Comparison of ENCODE assay signal across 14 mouse cellular contexts in genomic region chr1:160408302-160408897, GRCm38 (mm10).
DNase-seq lines count a peak whose midpoint lies in the region; ATAC-seq and TF ChIP-seq lines count a peak whose summit lies in the region.
"Had no signal": no experiment of that assay in that cellular context is flagged by ENCODE, and none has a peak within 500 bp of the region (broad histone marks: within the 10 kb centered on the region; RNA-seq: fewer than 3 reads in every experiment).

No protein-coding gene starts in this region.

- ATAC-seq in limb, embryonic 12.5 days (ENCODE audit: insufficient number of reproducible peaks, insufficient read depth, low FRiP score, low TSS enrichment, low read depth) = peak; percentile 47; the same call in 1 of the 2 replicates
- ATAC-seq: midbrain, embryonic 15.5 days had no signal

- no peaks in the 10 kb centered on the region for H3K9me3 ChIP-seq in limb, embryonic 12.5 days
- no peaks in the 10 kb centered on the region for H3K9me3 ChIP-seq in forebrain, embryonic 10.5 days
- H3K9me3 ChIP-seq: heart, embryonic 15.5 days; hindbrain, embryonic 15.5 days; midbrain, embryonic 15.5 days; neural tube, embryonic 13.5 days had no signal

- 23% methylated on average over 4 of the region's 4 CpGs for WGBS in limb, embryonic 12.5 days
- WGBS in forebrain, embryonic 10.5 days = 77% methylated on average over 4 of the region's 4 CpGs

- H3K27ac ChIP-seq in layer of hippocampus, adult 2 months = no peak overlapping the region
- H3K27ac ChIP-seq in limb, embryonic 12.5 days = no peak overlapping the region
- no peak overlapping the region for H3K27ac ChIP-seq in forebrain, embryonic 10.5 days
- H3K27ac ChIP-seq: heart, embryonic 15.5 days; hindbrain, embryonic 15.5 days; midbrain, embryonic 15.5 days; neural tube, embryonic 13.5 days had no signal

- no peaks in the 10 kb centered on the region for H3K36me3 ChIP-seq in limb, embryonic 12.5 days
- H3K36me3 ChIP-seq in forebrain, embryonic 10.5 days (replicated peaks) = no peaks in the 10 kb centered on the region
- H3K36me3 ChIP-seq: heart, embryonic 15.5 days; hindbrain, embryonic 15.5 days; midbrain, embryonic 15.5 days; neural tube, embryonic 13.5 days had no signal

- H3K4me2 ChIP-seq in limb, embryonic 12.5 days = no peak overlapping the region
- H3K4me2 ChIP-seq: heart, embryonic 15.5 days; hindbrain, embryonic 15.5 days; midbrain, embryonic 15.5 days; neural tube, embryonic 13.5 days had no signal

- peak; percentile 51 for TF ChIP-seq CTCF in layer of hippocampus, adult 2 months (conservative IDR thresholded peaks at IDR 0.05)

- no peak for DNase-seq in layer of hippocampus, adult 2 months (ENCODE audit: low spot score in 2 of 2)
- no peak for DNase-seq in layer of hippocampus, adult 8-10 months (ENCODE audit: low spot score in 2 of 2)
- DNase-seq in A20 (ENCODE audit: low read depth, low spot score) = peak; percentile 31
- peak; percentile 36 for DNase-seq in adipocyte (ENCODE audit: low spot score)
- DNase-seq in forebrain, embryonic 10.5 days (ENCODE audit: extremely low spot score, low spot score) = no peak
- DNase-seq in c-Kit-positive CD71-positive TER-119-positive erythroid progenitor cells, embryonic 14.5 days (ENCODE audit: low spot score) = no peak
- no peak for DNase-seq in retina, embryonic 14.5 days (ENCODE audit: low spot score)
- DNase-seq: cerebellum, postnatal 36 days; right cerebral cortex, adult 18-20 months had no signal

- no peaks in the 10 kb centered on the region for H3K27me3 ChIP-seq in limb, embryonic 12.5 days
- H3K27me3 ChIP-seq in forebrain, embryonic 10.5 days (ENCODE audit: poor library complexity, severe bottlenecking) = no peaks in the 10 kb centered on the region
- H3K27me3 ChIP-seq: heart, embryonic 15.5 days; hindbrain, embryonic 15.5 days; midbrain, embryonic 15.5 days; neural tube, embryonic 13.5 days had no signal

- no peak overlapping the region for H3K4me3 ChIP-seq in layer of hippocampus, adult 2 months
- H3K4me3 ChIP-seq in limb, embryonic 12.5 days (replicated peaks) = no peak overlapping the region
- no peak overlapping the region for H3K4me3 ChIP-seq in forebrain, embryonic 10.5 days
- H3K4me3 ChIP-seq: heart, embryonic 15.5 days; hindbrain, embryonic 15.5 days; midbrain, embryonic 15.5 days; neural tube, embryonic 13.5 days had no signal

- H3K9ac ChIP-seq in limb, embryonic 12.5 days (replicated peaks) = no peak overlapping the region
- H3K9ac ChIP-seq: heart, embryonic 15.5 days; hindbrain, embryonic 15.5 days; midbrain, embryonic 15.5 days; neural tube, embryonic 13.5 days had no signal

- H3K4me1 ChIP-seq in limb, embryonic 12.5 days (replicated peaks) = peaks cover 4% of the 10 kb centered on the region; the same call in 1 of the 2 replicates
- 0 out of 2 replicates have a peak, but pooled peaks cover 3% of the 10 kb centered on the region for H3K4me1 ChIP-seq in forebrain, embryonic 10.5 days
- H3K4me1 ChIP-seq: hindbrain, embryonic 15.5 days; midbrain, embryonic 15.5 days; neural tube, embryonic 13.5 days had no signal

Comparison
In these comparisons a context has a peak if more than half of its experiments do, and no peak if none do; other contexts are left out.
1. DNase-seq: peak in A20 (single experiment) and adipocyte (single experiment); none in layer of hippocampus, adult 2 months (0 of 2), layer of hippocampus, adult 8-10 months (0 of 2), forebrain, embryonic 10.5 days (single experiment), c-Kit-positive CD71-positive TER-119-positive erythroid progenitor cells, embryonic 14.5 days (single experiment) and retina, embryonic 14.5 days (single experiment).